Mouse (Mus musculus) kidney, embryonic 15.5 days (tissue): ENCODE measurements around the gene Tph2. TPM values are rescaled to one million over a fixed set of nuclear protein-coding genes. Genes with fewer than 3 reads are reported as not detected.
A peak's percentile ranks its signal among the peaks of the same experiment; 100 is the strongest.

Experiments used
- ATAC-seq: fragments of 200-750 bp; cut with Nextera tagmentation; replicated peaks from 2 replicates; pipeline ENCODE4 v1.8.0; 2017; ENCODE audit warnings: moderate TSS enrichment; ENCODE audit not compliant: low FRiP score
- H3K27ac ChIP-seq: fragments of 300-500 bp; sonication (generic); 2 replicates; pipeline ENCODE4 v1.5.1; 2015; ENCODE audit warnings: mild to moderate bottlenecking, inconsistent platforms
- H3K27me3 ChIP-seq: fragments of 300-500 bp; sonication (generic); 2 replicates; pipeline ENCODE4 v1.6.1; 2015; ENCODE audit warnings: inconsistent platforms
- H3K36me3 ChIP-seq: fragments of 300-500 bp; sonication (generic); 2 replicates; pipeline ENCODE4 v1.6.1; 2015; ENCODE audit warnings: inconsistent platforms
- H3K4me1 ChIP-seq: fragments of 300-500 bp; sonication (generic); 2 replicates; pipeline ENCODE4 v1.6.1; 2015; ENCODE audit warnings: inconsistent platforms
- H3K4me2 ChIP-seq: fragments of 300-500 bp; sonication (generic); 2 replicates; pipeline ENCODE4 v1.6.1; 2015; ENCODE audit warnings: moderate library complexity, mild to moderate bottlenecking, inconsistent platforms
- H3K4me3 ChIP-seq: fragments of 300-500 bp; sonication (generic); replicated peaks from 2 replicates; pipeline ENCODE4 v1.5.1; 2015; ENCODE audit warnings: mild to moderate bottlenecking, inconsistent platforms
- H3K9ac ChIP-seq: fragments of 300-500 bp; sonication (generic); 2 replicates; pipeline ENCODE4 v1.6.1; 2015; ENCODE audit warnings: mild to moderate bottlenecking, inconsistent platforms
- H3K9me3 ChIP-seq: fragments of 300-500 bp; sonication (generic); replicated peaks from 2 replicates; pipeline ENCODE4 v1.6.1; 2016; ENCODE audit warnings: inconsistent platforms
- WGBS: fragments of 180-500 bp; shearing (Covaris S2); methylation state at CpG from one replicate; pipeline ENCODE4 v1.1.7; 2015; ENCODE audit warnings: mixed read lengths; 5-methylcytosine and 5-hydroxymethylcytosine counted together
- polyA plus RNA-seq: library from polyadenylated mRNA; unstranded; fragments of >200 nt; fragmentation: Nextera tagmentation; extraction: Ambion mirVana; gene quantifications from 2 replicates; pipeline ENCODE4 v1.2.1, GENCODE M21; 2015

The Tph2 gene
- polyA plus RNA-seq, 1 experiment from 2014 or later, result not detected

DNA sequence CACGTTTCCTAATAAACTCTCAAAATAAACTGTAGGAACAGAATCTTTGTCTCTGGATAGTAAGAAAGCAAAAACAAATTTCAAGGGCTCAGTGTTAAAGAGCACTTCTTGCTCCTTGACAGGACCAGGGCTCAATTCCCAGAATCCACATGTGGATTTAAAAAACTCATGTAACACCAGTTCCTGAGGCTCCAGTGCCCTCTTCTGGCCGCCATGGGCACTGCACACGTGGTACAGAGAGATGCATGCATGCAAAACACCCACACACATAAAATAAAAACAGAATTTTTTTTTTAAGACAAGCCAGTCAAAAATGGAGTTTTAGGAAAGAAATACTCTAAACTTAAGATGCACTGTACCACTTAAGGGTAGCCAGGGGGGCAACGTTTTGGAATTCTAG lies 133.2 kb downstream of the Tph2 start:
- Histone ChIP-seq H3K9ac (no peak overlapping the region), H3K27ac (no peak overlapping the region), H3K4me3 (no peak overlapping the region), H3K27me3 (no peaks in the 10 kb centered on the region), H3K4me1 (no peaks in the 10 kb centered on the region), H3K9me3 (no peaks in the 10 kb centered on the region), H3K36me3 (no peaks in the 10 kb centered on the region), H3K4me2 (no peak overlapping the region)
- 59% methylated on average over 4 of the region's 4 CpGs for WGBS
- no peak for ATAC-seq

DNA sequence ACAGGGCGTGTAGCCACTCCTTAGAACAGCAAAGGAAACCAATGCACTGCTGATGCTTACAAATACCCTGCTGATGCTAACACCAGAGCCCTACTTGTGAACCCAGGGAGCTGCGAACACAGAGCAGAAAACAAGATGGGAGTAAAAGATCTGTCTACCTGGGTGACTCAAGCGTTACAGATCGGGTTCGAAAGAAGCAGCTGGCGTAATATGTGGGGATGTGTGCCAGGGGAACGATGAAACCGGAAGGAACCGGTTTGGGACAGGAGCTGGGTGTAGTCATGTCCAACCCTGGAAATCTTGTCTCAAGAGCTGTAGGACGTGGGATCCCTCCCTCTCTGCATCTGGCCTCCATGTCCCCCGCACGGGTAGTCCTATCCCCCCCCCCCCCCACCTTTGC lies 134.1 kb downstream of the Tph2 start:
- no peak for ATAC-seq
- H3K4me1 ChIP-seq, result no peaks in the 10 kb centered on the region

GRCm38 (mm10) chr10:115050178-115050577 lies 134.6 kb downstream of the Tph2 start:
- ATAC-seq, result no peak
- H3K4me3 ChIP-seq, result no peak overlapping the region
- no peaks in the 10 kb centered on the region for H3K36me3 ChIP-seq
- H3K9me3 ChIP-seq, result no peaks in the 10 kb centered on the region
- WGBS, result 75% methylated on average over 8 of the region's 8 CpGs
- H3K4me1 ChIP-seq, result no peaks in the 10 kb centered on the region
- no peak overlapping the region for H3K9ac ChIP-seq
- H3K4me2 ChIP-seq, result no peak overlapping the region
- H3K27me3 ChIP-seq, result no peaks in the 10 kb centered on the region
- H3K27ac ChIP-seq, result no peak overlapping the region

More for the DNA sequence above, 134.1 kb downstream of the Tph2 start:
- WGBS, result 87% methylated on average over 12 of the region's 12 CpGs
- Histone ChIP-seq H3K9me3 (no peaks in the 10 kb centered on the region), H3K9ac (no peak overlapping the region), H3K36me3 (no peaks in the 10 kb centered on the region), H3K4me3 (no peak overlapping the region), H3K27ac (no peak overlapping the region), H3K4me2 (no peak overlapping the region), H3K27me3 (no peaks in the 10 kb centered on the region)

DNA sequence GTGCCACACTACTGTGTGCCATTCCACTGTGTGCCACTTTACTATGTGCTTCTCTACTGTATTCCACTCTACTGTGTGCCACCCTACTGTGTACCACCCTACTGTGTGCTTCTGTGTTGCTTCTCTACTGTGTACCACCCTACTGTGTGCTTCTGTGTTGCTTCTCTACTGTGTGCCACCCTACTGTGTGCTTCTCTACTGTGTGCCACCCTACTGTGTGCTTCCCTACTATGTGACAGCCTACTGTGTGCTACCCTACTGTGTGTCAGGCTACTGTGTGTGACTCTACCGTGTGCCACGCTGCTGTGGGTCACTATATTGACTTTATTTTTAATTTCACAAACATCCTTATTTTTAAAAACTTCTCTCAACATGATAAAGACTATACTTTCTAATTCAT lies 136.3 kb downstream of the Tph2 start:
- no peaks in the 10 kb centered on the region for H3K27me3 ChIP-seq
- no peak overlapping the region for H3K9ac ChIP-seq
- H3K4me2 ChIP-seq, result no peak overlapping the region
- ATAC-seq, result no peak
- no peak overlapping the region for H3K27ac ChIP-seq
- 92% methylated on average over 2 of the region's 2 CpGs for WGBS
- no peaks in the 10 kb centered on the region for H3K4me1 ChIP-seq
- no peak overlapping the region for H3K4me3 ChIP-seq
- H3K9me3 ChIP-seq, result no peaks in the 10 kb centered on the region
- H3K36me3 ChIP-seq, result no peaks in the 10 kb centered on the region

GRCm38 (mm10) chr10:115035748-115036147 lies 149.1 kb downstream of the Tph2 start:
- H3K9me3 ChIP-seq, result no peaks in the 10 kb centered on the region
- H3K36me3 ChIP-seq, result no peaks in the 10 kb centered on the region
- no peaks in the 10 kb centered on the region for H3K27me3 ChIP-seq
- peak; percentile 79 for ATAC-seq
- no peak overlapping the region for H3K9ac ChIP-seq
- H3K4me2 ChIP-seq, result no peak overlapping the region
- no peak overlapping the region for H3K4me3 ChIP-seq
- 69% methylated on average over 9 of the region's 9 CpGs for WGBS
- no peaks in the 10 kb centered on the region for H3K4me1 ChIP-seq
- no peak overlapping the region for H3K27ac ChIP-seq

Other genes starting within 250 kb of the Tph2 start
- 52.3 and 57.0 TPM in 2 replicates for gene Tbc1d15, start 66.4 kb upstream of the Tph2 start, polyA plus RNA-seq
- 5.3 and 5.4 TPM in 2 replicates for gene Rab21, start 130.6 kb upstream of the Tph2 start, polyA plus RNA-seq
- gene Tmem19, start 177.5 kb upstream of the Tph2 start, polyA plus RNA-seq, result 32.1 and 34.2 TPM in 2 replicates
- 19.8 and 24.0 TPM in 2 replicates for gene Thap2, start 199.4 kb upstream of the Tph2 start, polyA plus RNA-seq
- gene Zfc3h1, start 199.9 kb upstream of the Tph2 start, polyA plus RNA-seq, result 19.9 and 21.5 TPM in 2 replicates